Mouse (Mus musculus) embryo, embryonic 11.5 days (tissue): ENCODE results near the gene Sh3bgrl3.
A peak's percentile ranks its signal among the peaks of the same experiment; 100 is the strongest.

Source experiments
- DNase-seq: peaks from one replicate; pipeline ENCODE4 v3.0.0-alpha.2; 2012; ENCODE audit warnings: low read depth, low spot score

Gene Sh3bgrl3

DNA sequence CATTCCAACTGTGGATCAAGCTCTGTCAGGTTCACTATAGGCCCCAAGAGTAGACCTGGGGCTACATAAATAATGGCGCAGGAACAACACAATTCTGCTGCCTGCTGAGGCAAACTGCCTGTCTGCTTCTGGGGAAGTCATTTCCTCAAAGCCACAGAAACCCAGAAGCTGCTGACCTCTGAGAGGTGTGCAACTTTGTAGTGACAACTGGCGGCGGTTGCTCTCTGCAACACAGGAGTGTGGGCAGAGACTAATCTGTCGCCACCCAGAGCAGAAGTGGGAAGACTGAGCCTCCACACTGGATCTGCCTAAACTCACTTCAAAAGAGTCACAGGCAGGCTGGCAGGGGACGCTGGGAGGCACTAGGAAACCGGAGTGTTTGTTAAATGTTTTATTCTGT lies 893 bp upstream of the Sh3bgrl3 start:
- no peak for DNase-seq

DNA sequence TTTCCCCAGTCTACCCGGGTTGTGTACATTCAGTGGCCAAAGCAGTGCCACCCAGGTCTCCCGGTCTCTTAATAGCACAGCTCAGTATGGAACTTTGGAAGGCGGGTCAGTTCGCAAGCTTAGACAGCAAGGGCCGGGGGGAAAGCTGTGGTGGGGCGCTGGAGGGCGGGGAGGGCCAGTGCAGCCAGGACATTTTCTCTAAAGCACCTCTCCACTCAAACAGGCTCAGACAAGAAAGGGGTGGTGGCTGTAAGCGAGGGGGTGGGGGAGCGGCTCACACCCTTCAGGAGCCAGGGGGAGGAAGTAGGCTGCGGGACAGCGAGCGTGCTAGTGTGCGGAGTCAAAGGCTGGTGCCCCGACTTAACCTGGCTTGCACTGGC lies 384 bp upstream of the Sh3bgrl3 start:
- no peak for DNase-seq

DNA sequence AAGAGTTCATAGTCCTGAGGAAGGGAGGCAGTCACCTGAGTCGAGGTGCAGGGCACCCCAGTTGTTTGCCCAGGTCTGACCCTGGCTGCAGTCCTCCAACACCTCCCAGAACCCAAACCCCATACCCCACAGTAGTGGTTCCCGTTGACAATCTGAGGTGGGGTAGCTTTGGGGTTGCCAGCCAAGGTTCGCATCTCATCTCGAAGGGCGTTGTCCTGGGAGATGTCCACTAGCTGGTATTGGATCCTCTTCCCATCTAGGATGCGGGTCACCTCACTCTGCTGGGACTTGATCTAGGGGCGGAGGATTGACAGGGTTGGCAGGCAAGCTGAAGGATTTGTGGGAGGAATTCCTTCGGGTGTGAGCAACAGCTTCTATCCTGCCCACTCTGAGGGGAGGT lies 796 bp downstream of the Sh3bgrl3 start:
- DNase-seq, result no peak

DNA sequence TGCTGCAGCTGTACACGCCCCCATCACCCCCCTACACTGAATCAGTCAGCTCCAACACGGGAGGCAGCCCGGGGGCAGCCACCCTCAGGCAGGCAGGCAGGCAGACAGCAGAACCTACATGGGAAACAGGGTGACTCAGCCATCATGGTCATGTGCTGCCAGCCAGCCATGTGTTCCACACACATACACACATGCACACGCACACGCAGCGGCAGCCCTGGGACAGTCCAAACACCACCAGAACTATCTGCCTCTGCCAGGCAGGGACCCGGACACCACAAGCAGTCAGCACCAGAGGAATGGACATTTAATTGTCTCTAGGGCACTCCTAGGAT lies 1.5 kb downstream of the Sh3bgrl3 start:
- no peak for DNase-seq

DNA sequence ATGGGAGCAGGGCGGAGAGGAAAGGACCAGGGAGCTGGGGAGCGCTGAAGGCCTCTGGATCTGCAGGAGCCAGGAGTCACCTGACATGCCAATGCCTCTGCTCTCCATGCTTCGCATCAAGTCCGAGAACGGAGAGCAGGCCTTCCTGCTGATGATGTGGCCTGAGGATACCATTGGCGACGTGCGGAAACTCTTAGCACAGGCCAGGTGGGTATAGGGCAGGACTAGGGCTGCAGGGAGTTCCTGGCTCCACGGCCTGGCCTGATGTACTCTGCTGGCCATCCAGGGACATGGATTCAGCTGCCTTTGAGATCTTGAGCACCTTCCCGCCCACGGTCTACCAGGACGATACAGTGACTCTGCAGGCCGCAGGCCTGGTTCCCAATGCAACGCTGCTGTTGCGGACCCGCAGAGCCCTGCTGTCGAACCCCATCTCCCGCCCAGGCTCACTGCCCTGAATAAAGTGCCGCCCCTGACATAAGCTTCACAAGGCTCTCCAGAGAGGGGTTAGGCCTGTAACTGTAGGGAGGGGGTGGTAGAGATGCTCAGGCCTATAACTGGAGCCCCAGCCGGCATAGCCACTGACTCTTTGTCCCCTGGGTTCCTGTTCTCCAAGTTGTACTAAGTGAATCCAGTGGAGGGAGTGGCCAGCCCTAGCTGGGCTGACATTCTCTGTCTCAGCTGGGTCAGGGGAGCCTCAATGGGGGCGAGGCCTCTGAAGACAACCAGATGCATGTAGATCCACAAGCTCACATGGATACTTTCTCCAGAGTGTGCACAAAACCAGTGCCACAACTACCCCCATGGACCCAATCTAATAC lies 2.1 kb downstream of the Sh3bgrl3 start:
- no peak for DNase-seq

DNA sequence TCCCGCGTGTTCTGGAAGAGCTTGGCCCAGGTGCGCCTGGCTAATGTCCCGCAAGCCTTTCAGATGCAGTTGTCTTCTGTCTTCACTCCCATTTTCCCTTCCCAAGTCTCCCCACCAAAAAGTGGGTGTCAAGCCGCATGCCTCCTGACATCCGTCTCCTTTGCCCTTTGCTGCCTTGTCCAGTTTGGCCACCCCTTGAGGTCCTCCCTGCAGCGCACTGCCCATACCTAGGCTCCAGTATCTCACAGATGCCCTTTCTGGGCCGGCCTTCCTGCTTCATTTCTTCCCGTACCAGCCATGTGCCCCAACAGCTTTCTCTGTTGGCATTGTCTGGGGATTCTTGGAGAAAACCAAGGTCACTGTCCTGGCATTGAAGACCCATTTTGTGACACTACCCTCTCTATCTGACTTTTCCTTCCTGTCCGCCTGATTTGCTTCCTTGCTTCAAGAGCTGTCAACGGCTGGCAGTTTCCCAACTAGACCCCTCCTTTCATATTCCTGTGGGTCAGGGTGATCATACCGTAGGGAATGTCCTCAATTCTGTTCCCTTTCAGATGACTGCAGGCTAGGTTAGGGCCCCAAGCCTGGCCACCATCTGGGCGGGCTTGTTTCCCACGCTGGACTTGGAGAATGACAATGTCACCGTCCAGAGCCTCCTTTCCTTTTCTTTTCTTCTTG lies 3.1 kb downstream of the Sh3bgrl3 start:
- DNase-seq, result no peak

DNA sequence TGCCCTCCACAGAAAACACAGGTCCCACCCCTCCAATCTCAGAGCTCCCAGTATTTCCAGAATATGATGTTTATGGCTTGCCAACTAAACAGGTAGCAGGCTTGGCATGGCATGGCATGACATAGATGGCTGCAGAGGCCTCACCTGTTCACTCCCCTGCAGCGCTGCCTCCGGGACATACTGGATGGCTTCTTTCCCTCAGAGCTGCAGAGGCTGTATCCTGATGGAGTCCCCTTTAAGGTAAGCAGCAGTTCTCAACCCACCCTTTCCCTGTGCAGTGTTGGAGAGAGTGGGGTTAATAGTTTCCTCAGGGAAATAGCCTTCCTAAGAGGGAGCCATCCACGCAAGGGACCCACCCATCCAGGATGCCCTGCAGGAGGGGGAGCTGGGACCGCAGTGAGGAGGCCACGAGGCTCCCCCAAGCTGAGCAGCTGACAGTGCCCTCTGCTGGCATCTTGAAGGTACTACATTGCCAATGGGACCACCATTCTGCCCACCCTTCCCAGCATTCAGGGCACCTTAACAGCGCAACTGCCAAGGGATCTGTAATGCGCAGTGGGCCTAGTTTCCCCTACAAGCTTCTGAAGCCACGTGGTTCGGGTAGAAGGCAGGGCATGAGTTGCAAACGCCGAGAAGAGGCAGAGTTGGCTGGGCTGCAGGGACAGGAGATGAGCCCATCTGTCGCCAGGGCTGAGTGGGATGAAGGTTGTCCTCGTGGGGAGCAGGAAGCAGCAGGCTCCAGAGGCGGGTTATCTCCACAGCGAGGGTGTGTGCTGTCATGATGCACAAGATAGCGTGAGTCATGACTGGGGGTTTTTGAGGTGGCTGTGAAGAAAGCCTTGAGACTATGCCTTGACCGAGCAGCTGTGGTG lies 4.7 kb downstream of the Sh3bgrl3 start:
- peak; percentile 50 for DNase-seq

DNA sequence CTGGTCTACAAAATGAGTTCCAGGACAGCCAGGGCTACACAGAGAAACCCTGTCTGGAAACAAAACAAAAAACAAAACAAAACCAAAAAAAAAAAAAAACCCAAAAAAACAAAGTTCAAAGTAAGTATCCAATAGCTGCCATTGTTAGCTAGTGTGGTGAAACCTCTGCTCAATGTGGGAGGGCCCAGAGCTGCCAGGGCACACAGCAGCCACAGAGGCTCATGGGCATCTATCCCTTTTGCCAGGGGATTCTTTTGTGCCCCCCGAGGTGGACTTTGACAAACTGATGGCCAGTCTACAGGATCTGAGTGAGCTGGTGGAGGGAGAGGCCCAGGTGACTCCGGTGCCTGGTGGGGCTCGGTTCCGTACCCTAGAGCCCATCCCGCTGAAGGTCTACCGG lies 5.4 kb downstream of the Sh3bgrl3 start:
- no peak for DNase-seq

DNA sequence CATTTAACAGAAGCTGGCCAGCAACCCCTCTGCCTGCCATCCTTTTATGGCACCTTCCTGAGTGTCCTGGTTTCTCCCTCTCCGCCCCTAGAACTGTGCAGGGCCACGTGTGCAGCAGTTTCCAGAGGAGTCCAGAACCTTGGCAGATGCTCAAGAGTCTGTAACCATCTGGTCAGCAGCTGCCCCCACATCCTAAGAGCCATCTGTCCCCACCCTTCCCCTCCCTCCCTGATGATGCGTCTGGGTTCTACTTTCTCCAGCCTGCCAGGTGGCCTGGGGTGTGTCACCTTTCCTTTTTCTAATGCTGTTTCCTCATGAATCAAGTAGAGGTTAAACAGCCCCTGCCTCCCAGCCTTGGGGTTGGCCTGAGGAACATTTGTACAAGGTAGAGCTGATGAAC lies 6.3 kb downstream of the Sh3bgrl3 start:
- no peak for DNase-seq

DNA sequence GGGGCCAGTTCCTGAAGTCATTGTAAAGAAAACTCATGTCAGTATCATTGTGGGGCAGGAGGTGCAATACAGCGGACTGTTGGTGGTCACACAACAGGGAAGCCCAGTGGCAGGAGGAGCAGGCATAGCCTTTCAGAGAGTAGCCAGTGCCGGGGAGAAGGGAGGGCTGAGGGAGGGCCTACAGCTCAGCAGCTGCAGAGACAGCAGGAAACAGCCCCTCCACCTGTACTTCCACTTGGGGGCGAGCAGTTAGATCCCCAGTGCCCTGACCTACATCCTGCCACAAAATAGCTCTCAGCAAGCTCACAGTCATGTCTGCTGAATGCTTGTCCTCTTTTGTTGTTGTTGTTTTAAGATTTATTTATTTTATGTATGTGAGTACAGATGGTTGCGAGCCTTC lies 7.0 kb downstream of the Sh3bgrl3 start:
- no peak for DNase-seq

DNA sequence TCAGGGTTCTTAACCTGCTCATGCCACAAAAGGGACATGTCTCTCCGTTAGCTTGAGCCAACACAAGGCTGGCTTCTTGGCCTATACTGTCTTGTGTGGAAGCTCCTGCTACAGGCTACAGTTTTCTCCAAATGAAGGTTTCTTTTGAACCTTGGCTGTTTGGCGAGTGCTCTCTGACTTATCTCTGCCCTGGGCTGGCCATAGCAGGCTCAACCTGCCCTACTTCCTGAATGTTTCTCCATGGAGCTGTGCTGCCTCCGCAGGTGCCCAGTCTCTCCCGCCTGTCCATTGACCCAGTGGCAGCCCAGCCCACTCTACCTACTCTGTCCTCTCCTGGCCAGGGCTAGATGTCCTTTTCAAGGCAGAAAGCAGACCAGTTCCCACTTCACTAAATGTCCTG lies 7.7 kb downstream of the Sh3bgrl3 start:
- DNase-seq, result no peak

DNA sequence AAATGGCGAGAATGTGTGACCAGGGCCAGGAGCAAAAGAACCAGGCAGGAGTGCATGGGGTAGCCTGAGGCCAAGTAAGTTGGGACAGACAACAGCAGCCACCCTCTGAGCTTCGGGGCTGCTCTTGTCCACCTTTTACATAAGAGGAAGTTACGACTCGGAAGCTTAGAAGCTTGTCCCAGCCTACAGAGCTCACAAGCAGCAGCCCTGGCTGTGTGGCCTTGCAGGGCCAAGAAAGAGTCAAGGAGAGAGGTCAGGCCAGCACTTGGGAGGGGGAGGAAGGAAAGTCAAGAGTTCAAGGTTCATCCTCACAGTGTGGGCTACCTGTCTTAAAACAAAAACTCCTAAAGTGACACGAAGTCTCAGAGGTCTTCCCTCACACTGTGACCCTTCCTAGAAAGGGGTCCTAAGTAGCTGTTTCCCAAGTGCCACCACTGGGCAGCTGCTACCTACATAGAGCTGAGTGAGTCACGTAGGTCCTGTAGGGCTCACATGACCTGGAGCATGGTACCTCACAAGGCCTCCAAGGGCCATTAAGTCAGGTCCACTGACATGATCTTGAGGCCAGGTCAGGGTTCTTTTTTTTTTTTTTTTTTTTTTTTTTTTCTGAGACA lies 8.3 kb downstream of the Sh3bgrl3 start:
- DNase-seq, result no peak

DNA sequence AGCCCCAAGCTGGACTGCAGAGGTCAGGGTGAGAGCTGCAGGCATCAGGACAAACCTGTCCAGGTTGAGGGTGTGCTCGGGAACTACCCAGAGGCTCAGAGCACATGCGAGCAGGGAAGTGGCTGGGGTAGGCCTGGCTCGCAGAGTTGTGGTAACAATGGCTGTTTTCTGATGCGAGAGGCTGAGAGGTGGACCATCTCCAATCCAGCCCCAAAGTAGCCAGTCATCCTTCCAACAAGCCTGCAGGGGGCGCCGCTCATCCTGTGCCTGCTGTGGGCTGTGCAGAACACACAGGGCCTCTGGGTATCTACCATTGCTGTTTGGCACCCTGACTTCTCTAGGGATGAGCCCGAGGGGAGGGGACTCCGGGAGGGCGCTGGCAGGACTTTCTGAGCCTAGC lies 8.9 kb downstream of the Sh3bgrl3 start:
- no peak for DNase-seq

DNA sequence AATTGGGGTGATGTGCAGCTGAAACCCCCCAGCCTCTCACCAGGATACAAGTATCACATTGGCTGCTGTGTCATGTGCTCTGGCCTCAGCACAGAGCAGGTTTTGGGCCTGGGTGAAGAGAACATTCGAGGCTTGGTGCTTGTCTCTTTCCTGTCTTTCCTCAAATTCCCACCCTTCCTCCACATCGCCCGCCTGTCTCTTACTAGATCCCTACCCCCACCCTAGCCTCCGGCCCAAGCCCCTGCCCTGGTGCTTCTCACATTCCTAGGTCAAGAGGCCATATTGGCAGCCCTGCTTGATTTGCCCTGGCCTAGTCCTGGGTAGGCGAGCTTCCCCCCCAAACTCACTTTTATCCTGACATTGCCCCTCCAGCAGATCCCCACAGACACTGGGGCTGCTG lies 9.5 kb downstream of the Sh3bgrl3 start:
- DNase-seq, result no peak

DNA sequence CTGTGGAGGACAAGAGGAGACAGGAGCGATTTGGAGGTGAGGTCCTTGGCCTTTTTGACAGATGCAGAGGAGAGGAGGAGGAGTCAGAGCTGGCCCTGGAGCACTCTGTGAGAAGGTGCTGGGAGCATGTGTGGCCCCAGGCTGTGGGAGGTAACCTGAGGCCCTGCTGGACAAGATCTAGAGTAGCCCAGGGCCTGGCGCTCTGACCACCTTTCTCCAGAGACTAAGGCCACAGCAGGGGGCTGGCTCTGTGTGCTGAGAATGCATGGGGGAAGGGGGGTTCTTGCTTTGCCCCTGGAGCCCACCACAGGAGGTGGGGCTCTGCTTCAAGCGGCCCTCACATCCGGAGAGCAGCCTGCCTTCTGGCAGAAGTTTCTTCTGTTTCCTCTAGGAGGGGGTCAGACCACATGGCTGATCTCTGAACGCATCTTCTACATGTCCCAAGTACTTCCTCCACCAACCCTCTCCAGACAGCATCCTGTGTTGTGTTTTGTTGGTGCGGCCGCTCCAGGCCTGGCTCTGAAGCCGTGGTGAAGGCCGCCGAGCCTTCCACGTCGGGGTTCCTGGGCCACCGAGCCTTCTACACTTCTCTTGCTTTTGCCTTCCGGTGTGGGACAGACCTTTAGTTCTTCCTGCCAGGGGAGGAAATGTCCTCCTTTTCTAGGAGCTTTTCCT lies 10.3 kb downstream of the Sh3bgrl3 start:
- no peak for DNase-seq

DNA sequence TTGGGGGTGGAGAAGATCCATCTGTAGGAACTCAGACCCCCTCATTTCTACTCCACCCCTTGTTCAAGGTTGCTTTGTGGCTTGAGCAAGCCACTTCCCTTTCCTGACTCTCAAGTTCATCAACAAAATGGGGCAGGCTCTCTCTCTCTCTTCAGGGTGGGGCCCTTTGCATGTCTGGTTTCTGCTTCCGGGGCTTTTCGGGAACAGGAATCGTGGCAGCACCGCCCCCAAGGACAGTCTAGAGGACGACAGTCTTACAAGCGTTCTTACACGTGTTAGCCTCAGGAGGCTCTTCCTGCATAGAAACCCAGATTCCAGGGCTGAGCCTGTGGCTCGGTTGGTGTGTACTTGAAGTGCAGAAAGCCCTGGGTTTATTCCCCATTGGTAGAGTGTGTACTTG lies 11.6 kb downstream of the Sh3bgrl3 start:
- DNase-seq, result no peak

DNA sequence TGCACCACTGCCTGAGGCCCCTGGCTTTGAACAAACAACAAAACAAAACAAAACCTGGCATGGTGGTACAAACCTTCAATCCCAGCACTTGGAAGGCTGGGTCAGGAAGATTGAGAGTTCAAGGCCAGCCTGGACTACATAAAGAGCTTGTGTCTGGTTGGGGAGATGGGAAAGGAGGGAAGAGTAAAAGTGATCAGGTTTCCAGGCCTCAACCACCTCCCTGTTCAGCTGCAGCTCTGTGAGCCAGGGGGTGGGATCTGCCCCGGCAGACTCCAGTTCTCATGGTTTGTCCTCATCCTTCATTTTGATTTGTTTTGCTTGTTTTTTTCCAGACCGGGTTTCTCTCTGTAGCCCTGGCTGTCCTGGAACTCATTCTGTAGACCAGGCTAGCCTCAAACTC lies 12.1 kb downstream of the Sh3bgrl3 start:
- no peak for DNase-seq

DNA sequence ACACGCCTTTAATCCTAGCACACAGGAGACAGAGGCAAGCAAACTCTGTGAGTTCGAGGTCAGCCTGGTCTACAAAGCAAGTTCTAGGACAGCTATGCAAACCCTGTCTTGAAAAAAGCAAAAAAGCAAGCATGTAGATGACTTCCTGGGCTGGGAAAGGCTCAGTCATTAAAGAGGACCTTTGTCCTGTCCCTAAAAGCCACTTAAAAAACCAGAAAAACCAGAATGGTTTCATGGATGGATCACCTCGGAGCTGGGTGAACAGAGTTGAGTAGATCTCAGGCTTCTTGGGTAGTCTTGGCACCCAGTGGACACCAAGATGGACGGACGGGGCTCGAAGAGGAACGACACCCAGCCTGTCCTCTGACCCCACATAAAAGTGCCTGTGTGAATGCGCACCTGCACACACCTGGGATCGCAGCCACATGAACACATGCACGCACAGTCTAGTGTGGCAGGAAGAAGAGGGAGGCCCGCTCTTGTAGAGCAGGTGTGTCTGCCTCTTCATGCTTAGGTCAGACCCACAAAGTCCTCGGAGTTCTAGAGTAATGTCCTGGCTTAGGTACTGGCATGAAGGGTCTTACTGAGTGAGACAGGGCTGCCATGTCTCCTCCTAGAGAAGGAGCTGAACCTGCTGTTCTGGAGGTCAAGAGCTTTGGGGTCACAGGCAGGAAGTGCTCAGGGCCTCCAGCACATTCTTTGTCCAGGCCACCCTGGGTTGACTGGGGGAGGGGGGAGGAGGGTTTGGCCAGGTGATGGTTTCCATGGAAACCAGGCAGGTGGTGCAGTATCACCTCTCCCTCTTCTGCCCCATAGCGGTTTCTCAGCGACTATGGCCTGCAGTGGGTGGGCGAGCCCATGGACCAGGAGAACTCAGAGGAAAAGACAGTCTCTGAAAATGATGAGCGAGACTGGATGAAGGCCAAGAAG lies 13.1 kb downstream of the Sh3bgrl3 start:
- no peak for DNase-seq

DNA sequence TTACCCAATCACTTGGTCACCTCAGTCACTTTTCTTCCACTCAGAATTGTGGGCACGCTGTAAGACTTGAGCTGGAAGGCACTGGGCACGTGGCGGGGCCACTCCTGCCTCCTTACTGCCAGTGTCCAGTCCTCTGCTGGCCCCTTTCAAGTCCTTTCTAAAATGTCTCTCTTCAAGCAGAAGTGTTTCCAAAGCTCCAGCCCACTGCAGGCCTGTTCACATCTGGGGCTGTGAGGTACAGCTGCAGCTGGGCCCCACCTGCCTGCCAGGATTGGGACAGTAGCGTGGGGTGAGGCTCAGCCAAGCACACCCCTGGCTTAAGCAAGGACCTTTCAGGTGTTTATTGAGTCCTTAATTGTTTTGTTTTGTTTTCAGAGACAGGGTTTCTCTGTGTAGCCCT lies 14.6 kb downstream of the Sh3bgrl3 start:
- DNase-seq, result no peak

DNA sequence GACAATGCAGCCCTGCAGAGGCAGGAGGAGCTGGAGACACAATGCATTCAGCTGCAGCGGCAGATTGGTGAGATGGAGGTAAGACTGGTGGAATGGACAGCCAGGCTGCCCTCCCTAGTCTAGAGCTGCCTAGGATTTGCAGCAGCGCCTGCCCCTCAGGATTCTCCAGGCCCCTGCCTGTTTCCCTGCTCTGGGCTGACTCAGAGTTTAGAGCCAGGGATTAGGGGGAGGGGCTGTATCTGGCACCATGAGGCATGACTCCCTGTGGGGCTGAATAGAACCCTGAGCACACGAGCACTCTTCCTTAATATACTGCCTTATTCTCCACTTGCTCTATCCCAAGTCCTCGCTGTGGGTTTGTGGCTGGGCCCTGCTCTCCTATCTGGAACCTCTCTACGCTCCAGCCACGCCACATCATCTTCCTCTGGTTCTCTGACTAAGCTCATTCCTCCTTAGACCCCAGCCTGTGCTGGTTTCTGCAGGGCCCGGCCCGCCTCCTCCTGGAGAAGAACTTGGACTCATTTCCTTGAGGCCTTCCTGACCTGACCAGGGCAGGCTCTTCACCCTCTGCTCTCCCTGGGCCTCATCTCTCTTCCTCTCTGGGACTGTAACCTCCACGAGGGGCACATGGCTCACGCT lies 15.1 kb downstream of the Sh3bgrl3 start:
- no peak for DNase-seq
